In genomic region chr13:45935798-45936197, GRCm38 (mm10) we compare ENCODE assay signal across 19 mouse cellular contexts. TPM values are rescaled to one million over a fixed set of nuclear protein-coding genes. Genes with fewer than 3 reads are reported as not detected.
A peak's percentile ranks its signal among the peaks of the same experiment; 100 is the strongest.
DNase-seq lines count a peak whose midpoint lies in the region; ATAC-seq and TF ChIP-seq lines count a peak whose summit lies in the region.
"Had no signal": no experiment of that assay in that cellular context is flagged by ENCODE, and none has a peak within 500 bp of the region (broad histone marks: within the 10 kb centered on the region; RNA-seq: fewer than 3 reads in every experiment).

No protein-coding gene starts in this region.

- ATAC-seq in kidney, postnatal 0 days (replicated peaks; ENCODE audit: low FRiP score, low read depth) = peak; percentile 40; the same call in 1 of the 2 replicates
- no peak for ATAC-seq in kidney, embryonic 16.5 days (ENCODE audit: low FRiP score, low TSS enrichment)
- ATAC-seq in granulocyte monocyte progenitor cell, adult 5-6 weeks (replicated peaks; ENCODE audit: poor library complexity, severe bottlenecking) = no peak
- no peak for ATAC-seq in intestine, embryonic 15.5 days
- ATAC-seq: hindbrain, postnatal 0 days had no signal

- H3K4me2 ChIP-seq in kidney, postnatal 0 days (ENCODE audit: low read length) = no peak overlapping the region
- no peak overlapping the region for H3K4me2 ChIP-seq in kidney, embryonic 16.5 days (replicated peaks; ENCODE audit: low read depth, low read length)
- no peak overlapping the region for H3K4me2 ChIP-seq in intestine, embryonic 15.5 days (replicated peaks)
- H3K4me2 ChIP-seq: limb, embryonic 12.5 days; liver, embryonic 13.5 days; midbrain, embryonic 11.5 days had no signal

- H3K4me1 ChIP-seq in kidney, postnatal 0 days (replicated peaks; ENCODE audit: insufficient read depth, low read length) = peaks cover 15% of the 10 kb centered on the region; the same call in 1 of the 2 replicates
- H3K4me1 ChIP-seq in kidney, embryonic 16.5 days (ENCODE audit: insufficient read depth, low read length) = peaks cover 25% of the 10 kb centered on the region
- H3K4me1 ChIP-seq in intestine, embryonic 15.5 days (replicated peaks) = no peaks in the 10 kb centered on the region
- H3K4me1 ChIP-seq: hindbrain, embryonic 10.5 days had no signal

- H3K27ac ChIP-seq in kidney, postnatal 0 days = no peak overlapping the region
- no peak overlapping the region for H3K27ac ChIP-seq in kidney, embryonic 16.5 days (ENCODE audit: low read length)
- H3K27ac ChIP-seq in intestine, embryonic 15.5 days = no peak overlapping the region
- H3K27ac ChIP-seq: hindbrain, embryonic 10.5 days; hindbrain, postnatal 0 days; limb, embryonic 12.5 days; liver, embryonic 13.5 days; macrophage had no signal

- H3K36me3 ChIP-seq in kidney, postnatal 0 days (ENCODE audit: insufficient read depth, low read length) = no peaks in the 10 kb centered on the region
- H3K36me3 ChIP-seq in kidney, embryonic 16.5 days (ENCODE audit: insufficient read depth, low read length) = peaks cover 4% of the 10 kb centered on the region; the same call in 1 of the 2 replicates
- no peaks in the 10 kb centered on the region for H3K36me3 ChIP-seq in intestine, embryonic 15.5 days
- H3K36me3 ChIP-seq: limb, embryonic 12.5 days had no signal

- 69% methylated on average over 7 of the region's 7 CpGs for WGBS in kidney, postnatal 0 days
- WGBS in kidney, embryonic 16.5 days = 68% methylated on average over 7 of the region's 7 CpGs
- WGBS in intestine, embryonic 15.5 days = 82% methylated on average over 7 of the region's 7 CpGs

- no peaks in the 10 kb centered on the region for H3K27me3 ChIP-seq in kidney, postnatal 0 days (ENCODE audit: insufficient read depth, low read length)
- H3K27me3 ChIP-seq in kidney, embryonic 16.5 days (ENCODE audit: insufficient read depth, low read length) = no peaks in the 10 kb centered on the region
- no peaks in the 10 kb centered on the region for H3K27me3 ChIP-seq in intestine, embryonic 15.5 days (replicated peaks)
- H3K27me3 ChIP-seq: limb, embryonic 12.5 days; liver, embryonic 13.5 days had no signal

- no peak overlapping the region for H3K4me3 ChIP-seq in kidney, postnatal 0 days (replicated peaks; ENCODE audit: low read depth, low read length)
- H3K4me3 ChIP-seq in kidney, embryonic 16.5 days (ENCODE audit: low read length) = no peak overlapping the region
- no peak overlapping the region for H3K4me3 ChIP-seq in intestine, embryonic 15.5 days (replicated peaks)
- H3K4me3 ChIP-seq: hindbrain, embryonic 10.5 days; limb, embryonic 12.5 days; liver, embryonic 13.5 days had no signal

- no peaks in the 10 kb centered on the region for H3K9me3 ChIP-seq in kidney, postnatal 0 days (replicated peaks; ENCODE audit: low read length)
- H3K9me3 ChIP-seq in kidney, embryonic 16.5 days (ENCODE audit: low read length) = peaks cover 4% of the 10 kb centered on the region; the same call in 1 of the 2 replicates
- no peaks in the 10 kb centered on the region for H3K9me3 ChIP-seq in intestine, embryonic 15.5 days
- H3K9me3 ChIP-seq: liver, embryonic 13.5 days had no signal

- TF ChIP-seq CTCF in kidney, postnatal 0 days (IDR thresholded peaks at IDR 0.05; ENCODE audit: low read depth) = no peak

- DNase-seq in kidney, postnatal 0 days (ENCODE audit: low spot score) = no peak
- peak; percentile 84 for DNase-seq in CD4-positive helper T cell, adult 2 months (ENCODE audit: low read depth, low spot score)
- DNase-seq in R1 (ENCODE audit: low read depth, low spot score) = peak; percentile 78
- peak; percentile 47 for DNase-seq in naive thymus-derived CD4-positive, alpha-beta T cell, adult 2 months (ENCODE audit: low read depth)
- DNase-seq in kidney, adult 18-20 months = no peak
- DNase-seq: cerebellum, adult 2 months; cerebellum, postnatal 36 days; gastrocnemius, postnatal 25 days; kidney, postnatal 10 days; liver, embryonic 13.5 days; retina, postnatal 1 day had no signal

- no peak overlapping the region for H3K9ac ChIP-seq in kidney, postnatal 0 days (ENCODE audit: low read depth, low read length)
- no peak overlapping the region for H3K9ac ChIP-seq in kidney, embryonic 16.5 days (replicated peaks; ENCODE audit: low read length)
- no peak overlapping the region for H3K9ac ChIP-seq in intestine, embryonic 15.5 days
- H3K9ac ChIP-seq: limb, embryonic 12.5 days; liver, embryonic 13.5 days had no signal

RNA-seq across cellular contexts. Expression of gene Atxn1, which starts 29.0 kb away (rescaled TPM):
- polyA plus RNA-seq in kidney, postnatal 0 days (2015; fragmentation: Nextera tagmentation; extraction: Ambion mirVana) = 6.8 and 9.4 TPM in 2 replicates
- polyA plus RNA-seq in kidney, embryonic 16.5 days (2015; fragmentation: Nextera tagmentation; extraction: Ambion mirVana) = 5.9 and 7.6 TPM in 2 replicates
- 26.9 and 35.7 TPM in 2 replicates for total RNA-seq in granulocyte monocyte progenitor cell, adult 5-6 weeks (2014; fragmentation: Nextera tagmentation)
- 6.0 and 11.9 TPM in 2 replicates for total RNA-seq in granulocyte monocyte progenitor cell, adult 5-6 weeks (2017)
- polyA plus RNA-seq in intestine, embryonic 15.5 days (2015; fragmentation: Nextera tagmentation; extraction: Ambion mirVana) = 5.7 and 6.1 TPM in 2 replicates

Comparison
In these comparisons a context has a peak if more than half of its experiments do, and no peak if none do; other contexts are left out.
1. DNase-seq: peak in CD4-positive helper T cell, adult 2 months (single experiment), R1 (single experiment) and naive thymus-derived CD4-positive, alpha-beta T cell, adult 2 months (single experiment); none in kidney, postnatal 0 days (single experiment) and kidney, adult 18-20 months (single experiment).